Mouse (Mus musculus) retina, embryonic 14.5 days (tissue): ENCODE data around the gene Pde1a.

Source experiments
- DNase-seq: peaks from one replicate; pipeline ENCODE4 v3.0.0-alpha.2; 2015; ENCODE audit warnings: low spot score

Gene Pde1a

DNA sequence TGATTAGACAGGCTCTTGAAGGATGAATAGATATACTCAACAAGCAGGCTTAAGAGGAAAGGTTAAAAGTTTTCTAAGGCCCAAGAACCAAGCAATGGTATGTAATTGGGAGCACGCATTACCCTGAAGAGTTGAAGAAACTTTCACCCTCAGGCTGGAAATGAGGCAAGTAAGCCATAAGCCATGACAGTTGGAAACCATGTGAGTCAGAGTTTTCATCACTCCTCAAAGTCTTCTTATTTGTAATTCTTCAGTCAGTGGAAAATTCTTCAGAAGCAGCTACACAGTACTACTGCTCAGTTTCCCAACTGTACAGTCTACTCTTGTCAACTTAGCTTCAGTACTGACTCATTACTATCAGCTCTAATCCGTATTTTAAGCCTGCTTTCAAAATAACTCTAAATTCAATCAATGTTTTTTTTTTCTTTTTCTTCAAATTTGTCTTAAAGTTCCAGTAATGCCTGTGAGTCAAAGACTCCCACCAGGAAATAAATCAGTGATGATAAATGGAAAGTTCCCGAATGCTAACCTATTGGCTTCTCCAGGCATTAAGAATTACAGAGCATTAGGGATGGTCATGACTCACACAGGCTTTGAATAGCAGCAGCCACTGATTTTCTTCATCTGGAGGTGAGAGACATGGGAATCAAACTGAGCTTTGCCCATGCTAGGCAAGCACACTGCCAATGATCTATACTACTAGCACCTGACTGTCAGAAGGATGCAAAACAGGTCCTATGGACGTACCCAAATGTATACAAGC lies 82.3 kb downstream of the Pde1a start:
- DNase-seq = no peak

DNA sequence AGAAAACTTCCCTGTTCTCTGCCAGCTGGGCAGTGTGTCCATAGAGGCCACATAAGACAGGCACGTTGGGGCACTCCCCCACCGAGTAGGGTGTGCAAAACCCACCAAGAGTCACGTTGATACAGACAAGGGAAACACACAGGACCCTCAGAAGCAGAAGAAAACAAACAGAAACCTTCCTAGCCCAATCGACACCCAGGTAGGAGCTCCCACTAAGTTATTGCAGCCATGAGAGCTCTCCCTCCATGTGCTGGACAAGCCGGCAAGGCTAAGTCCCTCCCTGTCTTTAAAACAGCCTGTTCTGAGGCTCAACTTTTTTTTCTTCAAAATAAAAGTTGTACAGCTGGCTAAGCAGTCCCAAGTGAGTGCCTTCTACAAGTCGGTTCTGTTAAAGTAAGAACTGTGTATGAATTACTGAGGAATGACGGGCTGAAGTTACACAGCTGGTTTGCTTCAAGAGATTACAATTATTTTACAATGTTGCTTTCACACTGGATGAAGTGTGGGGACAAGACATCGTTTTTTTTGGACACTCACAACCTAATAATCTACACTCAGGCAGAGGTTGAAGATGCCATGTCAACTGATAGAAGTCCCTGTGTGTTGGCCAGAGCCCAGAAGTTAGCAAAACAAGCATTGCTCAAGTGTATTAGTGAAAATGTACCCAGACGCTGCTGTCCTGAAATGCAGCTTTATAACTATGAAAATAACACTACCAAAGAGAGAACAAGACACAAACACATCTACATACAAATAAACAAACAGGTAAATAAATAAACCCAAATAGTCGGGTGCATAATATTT lies 90.4 kb downstream of the Pde1a start:
- DNase-seq = no peak

DNA sequence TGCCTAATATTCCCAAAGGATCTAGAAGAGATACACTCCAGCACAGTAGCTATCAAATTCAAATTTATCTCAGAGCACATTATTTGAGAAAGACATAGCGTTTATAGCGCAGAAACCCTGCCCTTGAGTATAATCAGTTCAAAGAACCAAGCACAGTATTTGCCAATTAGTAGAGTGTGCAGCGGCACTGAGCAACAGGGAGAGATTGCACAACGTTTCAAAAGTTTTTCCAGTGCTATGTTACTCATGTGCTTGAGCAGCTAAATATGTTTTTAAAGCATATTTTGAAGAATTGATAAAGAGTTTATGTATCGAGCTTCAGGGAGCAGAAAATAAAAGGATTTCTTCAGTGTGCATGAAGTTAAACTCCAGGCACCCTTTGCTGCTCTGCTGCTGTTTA lies 91.3 kb downstream of the Pde1a start:
- no peak for DNase-seq

DNA sequence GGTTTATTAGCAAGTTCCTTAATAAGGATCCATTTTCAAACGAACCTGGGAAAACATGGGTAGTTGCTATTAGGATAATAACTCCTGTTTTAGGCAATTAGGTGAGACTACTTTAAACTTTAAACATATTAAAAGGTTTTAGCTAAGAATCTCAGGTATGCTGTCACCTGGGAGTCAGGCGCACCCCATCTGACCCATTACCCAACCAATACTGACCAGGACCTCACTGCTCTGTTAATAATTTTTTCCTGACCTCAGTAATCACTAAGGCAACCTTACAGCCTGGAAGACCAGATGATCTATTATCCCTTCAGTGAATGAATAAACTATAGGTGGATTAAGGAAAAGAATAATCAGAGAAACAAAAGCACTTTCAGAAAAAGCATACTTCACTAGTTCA lies 100.2 kb downstream of the Pde1a start:
- no peak for DNase-seq

DNA sequence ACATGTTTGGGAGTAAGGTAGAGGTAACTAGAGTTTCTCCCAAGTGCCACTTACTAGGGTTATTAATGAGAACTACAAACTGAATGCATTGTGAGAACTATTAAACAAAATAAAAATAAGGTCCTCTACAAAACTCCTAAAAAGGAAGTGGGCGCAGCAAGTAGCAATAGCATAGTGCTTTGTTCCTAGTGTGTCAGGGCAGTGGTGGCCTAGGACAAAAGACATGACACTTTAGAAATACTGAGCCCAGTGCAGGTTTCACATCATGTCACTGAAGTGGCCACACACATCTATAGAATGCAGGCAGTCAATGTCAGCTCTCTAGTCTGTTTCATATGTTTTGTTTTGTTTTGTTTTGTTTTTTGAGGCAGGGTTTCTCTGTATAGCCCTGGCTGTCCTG lies 103.2 kb downstream of the Pde1a start:
- no peak for DNase-seq

DNA sequence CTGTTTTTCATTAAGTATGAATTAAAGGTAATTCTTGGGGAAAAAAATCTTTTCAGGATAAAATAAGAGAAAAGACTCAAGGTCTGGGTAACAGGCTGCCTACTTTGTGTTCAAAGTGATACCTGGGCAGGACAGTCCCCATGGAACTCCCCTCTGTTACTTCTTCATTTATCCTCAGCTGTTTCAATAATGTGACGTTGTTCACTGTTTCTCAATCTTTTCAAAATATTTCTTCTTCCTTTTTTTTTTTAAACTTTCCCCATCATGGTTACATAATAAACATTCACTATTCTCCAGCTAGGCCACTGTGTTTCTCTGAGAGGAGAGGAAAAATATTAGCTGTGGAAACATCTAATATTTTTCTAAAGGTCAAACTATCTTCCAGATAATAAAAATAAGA lies 103.7 kb downstream of the Pde1a start:
- no peak for DNase-seq

DNA sequence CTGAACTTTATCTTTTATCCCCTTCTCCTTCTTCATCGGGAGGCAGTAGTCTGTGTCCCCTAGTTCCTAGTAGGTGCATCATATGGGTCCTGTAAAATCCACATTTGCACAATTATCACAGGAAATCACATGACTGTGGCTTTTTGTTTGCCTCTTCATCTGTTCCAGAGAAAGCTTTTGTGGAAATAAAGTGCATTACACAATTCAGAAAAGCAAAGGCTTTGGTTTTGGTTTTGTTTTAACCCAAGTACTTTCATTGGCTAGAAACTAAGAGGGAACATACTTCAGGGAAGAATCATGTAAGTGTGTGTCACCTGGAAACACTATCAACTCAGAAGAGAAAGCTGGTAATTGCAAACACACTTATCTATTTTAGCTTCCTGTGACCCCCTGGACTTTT lies 104.2 kb downstream of the Pde1a start:
- no peak for DNase-seq

DNA sequence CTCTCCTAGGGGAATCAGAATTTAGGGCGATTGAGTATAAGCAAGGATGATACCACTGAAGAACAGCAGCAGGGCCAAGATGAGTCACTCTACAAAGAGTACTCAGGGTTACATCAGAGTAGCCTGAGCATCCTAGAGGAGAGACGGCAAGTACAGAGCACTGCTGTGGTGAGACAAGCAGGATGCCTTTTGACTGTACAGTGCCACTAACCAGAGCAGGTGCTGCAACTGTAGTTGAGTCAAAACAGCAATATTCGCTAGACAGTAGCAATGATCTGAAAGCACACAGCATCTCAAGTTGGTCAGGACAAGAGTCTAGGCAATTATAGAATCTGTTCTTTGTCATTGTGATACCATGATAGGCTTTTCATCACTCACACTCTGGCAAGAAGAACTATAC lies 115.1 kb downstream of the Pde1a start:
- DNase-seq = no peak

DNA sequence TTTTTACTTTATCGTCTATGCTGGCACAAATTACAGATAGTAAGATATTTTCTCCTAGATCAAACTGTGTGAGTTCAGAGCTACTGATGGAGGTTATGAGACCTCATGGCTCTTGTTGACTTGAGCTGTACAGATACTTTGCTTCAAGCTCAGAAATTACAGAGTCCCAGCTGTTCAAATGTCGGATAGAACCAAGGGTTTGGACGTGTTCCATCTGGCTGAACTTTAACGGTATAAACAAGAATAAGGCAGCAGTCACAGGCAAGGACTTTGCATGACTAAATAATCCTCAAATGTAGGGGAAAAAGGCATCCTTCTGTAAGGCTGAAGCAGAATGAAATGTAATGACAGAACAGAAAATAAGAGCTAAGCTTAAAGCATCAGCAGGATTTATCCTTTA lies 116.2 kb downstream of the Pde1a start:
- no peak for DNase-seq

DNA sequence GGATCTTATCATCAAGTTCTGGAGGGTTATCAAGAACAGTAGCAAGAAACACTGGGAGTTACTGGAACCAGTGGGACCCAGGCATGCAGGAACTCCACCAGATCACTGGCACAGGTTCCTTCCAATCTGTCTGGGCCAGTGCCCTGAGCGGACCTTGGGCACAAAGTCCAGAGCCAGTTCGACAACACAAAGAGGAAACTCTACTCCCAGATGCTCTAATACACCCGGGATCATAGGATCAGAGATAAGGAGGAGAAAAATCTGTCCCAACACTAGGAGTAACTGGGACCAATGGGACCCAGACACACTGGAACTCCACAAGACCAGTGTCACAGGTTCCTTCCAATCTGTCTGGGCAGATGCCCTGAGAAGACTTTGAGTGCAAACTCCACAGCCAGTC lies 130.1 kb downstream of the Pde1a start:
- no peak for DNase-seq

DNA sequence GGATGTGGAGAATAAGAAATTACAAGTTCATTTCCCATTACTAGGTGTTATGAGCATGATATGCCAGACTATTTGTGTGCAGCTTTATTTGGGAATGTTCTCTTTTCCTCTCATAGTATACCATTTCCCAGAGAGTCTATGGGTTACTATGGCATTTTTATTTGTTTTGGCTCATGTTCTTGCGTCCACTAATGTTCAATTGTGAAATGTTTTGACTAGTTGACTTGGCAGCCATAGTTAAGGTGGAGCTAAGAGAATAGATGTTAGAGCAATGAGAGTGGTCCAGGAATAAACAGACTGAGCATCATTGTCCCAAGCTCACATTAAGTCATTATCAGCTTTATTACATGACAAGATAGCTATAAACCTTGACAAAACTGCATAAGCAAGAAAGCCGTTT lies 130.8 kb downstream of the Pde1a start:
- no peak for DNase-seq

DNA sequence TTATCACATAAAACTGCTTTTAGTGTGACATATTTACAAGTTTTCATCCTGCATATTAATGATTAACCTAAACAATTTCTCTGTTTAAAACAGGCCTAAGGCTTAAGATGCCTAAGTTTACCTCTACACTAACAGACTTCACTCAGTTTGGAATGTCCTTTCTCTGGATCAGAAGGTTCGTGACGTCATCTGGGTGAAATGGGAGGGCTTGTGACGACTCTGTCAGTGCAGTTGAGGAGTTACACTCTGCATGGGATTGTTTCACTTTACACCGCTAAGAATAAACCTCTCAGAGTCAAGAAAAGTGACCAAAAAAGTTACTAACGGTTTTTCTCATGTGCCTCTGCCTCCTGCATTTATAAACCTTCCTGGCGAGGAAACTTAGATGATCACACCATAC lies 137.6 kb downstream of the Pde1a start:
- DNase-seq = no peak

DNA sequence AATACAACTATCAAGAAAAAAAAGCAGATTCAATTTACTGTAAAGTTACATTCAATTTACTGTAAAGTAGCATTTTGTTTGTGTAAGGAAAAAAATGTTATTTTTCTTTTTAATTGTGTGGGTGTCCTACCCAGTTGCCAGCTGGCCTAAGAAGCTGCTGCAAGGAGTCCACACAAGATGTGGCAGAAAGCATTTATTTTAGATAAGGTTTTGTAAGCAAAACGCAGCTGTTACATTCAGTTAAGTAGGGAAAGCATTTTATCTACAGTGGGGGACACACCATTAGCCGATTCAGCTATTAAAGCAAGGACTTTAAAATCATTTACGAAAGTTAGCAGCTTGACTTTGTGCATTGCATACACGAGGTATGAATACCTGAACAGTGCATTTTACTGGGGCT lies 145.5 kb downstream of the Pde1a start:
- no peak for DNase-seq

DNA sequence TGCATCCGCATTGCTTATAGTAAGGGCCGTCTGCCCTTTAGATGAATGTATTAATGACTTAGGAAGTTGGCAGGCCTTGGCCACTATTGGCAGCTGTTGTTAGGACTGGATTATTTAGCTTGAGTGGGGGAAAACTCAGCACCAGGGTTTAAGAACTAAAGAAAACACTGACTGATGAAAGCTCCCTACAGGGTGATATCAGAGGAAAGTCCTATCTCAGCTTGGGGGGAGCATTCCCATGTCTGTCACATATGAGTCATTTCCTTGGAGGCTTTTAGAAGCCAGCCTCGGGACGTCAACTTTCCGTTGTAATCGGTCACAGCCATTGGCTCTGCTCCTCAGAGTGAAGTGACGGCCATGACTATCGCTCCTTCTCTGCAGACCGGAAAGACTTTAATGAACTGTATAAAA lies 146.0 kb downstream of the Pde1a start:
- DNase-seq = peak; percentile 14

DNA sequence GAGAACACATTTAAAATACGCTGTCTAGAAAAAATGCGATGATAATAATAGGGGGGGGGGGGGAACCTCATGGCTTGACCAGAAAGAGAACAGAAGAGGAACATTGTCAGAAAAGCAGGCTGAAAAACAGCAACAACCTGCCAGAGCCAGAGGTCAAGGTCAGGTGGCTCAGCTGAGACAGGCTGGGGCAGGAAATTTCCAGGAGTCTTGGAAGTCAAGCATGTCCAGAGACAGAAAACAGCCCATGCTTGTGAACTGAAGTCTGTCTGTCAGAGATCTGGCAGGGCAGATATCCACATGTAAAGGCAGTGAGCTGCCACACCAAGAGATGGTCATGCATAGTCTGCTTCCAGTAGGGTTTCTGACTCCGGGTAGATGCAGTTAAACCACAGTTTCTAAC lies 147.5 kb downstream of the Pde1a start:
- DNase-seq = no peak

DNA sequence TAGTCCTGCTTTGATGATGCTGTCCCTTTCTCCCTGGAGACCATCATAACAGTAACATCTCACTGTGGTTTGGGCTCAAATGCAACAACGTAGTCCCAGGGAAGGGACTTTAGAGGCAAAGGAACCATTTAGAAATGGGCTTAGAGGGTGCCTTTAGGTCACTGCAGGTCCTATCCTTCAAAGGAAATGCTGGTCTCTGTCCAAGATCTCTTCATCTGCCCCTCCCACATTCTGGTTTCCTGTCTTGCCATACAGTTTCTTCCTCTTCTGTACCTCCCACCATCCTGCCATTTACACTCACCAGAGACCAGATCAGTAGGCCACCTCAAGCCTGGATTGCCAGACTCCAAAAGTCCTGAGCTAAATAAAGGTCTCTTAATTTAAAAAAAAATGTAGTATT lies 150.3 kb downstream of the Pde1a start:
- no peak for DNase-seq

DNA sequence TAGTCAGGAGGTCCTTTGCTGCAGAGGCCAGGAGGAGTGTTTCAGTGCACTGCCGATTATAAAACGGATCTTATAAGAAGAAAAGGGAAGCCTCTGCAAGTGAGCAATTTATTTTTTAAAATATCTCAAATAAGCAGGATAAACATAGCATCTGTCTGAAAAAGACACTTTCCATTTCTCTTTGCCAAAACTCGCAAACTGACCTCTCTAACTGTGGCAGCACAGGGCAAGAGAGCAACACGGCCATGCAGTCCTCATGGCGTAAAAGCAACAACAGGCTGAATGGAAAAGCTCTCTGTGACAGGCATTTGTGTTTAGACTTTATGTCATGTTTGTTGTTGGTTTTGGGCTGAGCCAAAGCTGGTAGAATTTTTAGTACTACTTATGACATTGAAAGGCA lies 152.0 kb downstream of the Pde1a start:
- peak; percentile 49 for DNase-seq

DNA sequence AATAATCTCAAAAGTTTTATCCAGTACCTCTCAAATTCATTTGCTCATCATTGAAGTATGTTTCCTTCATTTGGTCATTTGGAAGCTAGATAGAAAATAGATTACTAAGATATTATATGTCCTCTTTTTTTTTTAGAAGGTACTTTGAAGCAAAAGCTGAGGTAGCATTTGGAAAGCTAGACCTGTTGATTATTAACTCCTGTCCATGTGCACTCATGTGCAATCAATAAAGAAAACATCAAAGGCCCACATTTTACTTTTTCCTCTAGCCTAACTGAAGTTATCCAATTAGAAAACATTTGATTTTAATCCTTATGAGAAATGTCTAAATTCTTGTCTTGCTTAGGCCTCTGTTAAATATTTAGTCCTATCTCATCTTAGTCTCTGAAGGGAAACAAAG lies 153.3 kb downstream of the Pde1a start:
- no peak for DNase-seq

DNA sequence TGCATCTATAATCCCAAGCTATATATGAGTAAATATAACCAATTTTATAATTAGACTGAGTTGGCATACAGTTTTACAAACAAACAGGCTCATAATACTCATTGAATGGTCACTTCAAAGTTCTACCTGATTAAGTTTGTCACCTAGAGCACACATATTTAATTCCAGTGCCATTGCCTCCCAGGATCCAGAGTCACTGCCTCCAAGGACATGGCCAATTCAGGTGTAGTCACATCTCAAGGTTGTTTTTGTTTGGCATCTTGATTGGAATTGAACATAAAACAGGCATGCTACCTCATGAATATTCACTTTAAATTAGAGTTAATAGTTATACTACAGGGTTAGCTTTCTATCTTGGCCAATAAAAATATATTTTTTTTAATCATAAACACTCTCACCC lies 157.0 kb downstream of the Pde1a start:
- no peak for DNase-seq

DNA sequence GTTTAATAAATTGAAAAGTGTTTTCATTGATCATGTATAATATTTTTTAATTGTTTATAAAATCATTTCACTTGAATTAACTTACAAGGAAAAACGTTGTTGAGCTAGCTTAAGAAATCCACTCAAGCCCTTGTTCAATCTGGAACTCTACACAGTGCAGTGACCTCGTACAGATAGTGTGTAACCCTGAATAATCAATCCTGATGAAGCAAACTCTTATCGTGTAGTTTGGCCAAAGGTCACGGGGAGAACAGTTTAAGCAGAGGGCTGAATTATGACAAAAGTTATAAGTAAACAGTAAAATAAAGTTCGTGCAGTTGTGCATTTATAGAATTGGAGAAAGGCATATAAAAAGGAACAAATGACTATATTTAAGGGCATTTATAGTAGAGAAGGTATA lies 159.7 kb downstream of the Pde1a start:
- no peak for DNase-seq

DNA sequence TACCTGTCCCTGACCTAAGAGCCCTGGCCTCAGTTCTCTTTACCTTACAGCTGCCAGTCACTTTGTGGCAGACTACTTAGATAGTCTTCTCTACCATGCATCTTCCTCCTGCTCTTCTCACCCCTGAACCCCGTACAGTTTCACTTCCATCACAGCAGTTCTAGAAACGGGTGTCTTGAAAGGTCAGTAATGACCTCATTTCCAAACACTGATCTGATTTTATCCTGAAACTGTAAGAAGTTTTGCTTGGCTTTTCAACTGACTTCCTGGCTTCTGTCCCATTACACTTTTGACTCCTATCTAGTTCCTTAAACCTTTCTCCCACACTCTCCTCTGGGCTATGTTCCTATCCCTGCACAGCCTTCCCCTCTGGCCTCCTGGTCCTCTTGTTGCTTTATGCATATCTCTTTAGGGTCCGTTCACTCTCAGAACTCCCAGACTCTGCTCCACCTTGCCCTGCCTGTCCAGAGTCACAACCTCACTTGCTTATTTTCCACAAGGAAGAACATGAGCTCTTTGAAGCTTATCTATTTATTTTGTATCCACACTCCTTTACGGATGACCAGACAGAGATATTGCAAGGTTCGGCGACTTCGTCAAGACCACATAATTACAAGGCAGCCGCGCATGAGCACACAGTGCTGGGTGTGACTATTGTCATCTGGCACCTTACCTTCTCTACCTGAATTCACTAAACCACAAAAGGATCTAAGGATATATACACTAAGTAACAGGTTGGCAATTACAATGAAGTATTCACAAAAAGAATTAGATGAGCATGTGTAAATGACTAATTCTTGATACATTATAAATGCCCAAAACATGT lies 162.4 kb downstream of the Pde1a start:
- DNase-seq = no peak

DNA sequence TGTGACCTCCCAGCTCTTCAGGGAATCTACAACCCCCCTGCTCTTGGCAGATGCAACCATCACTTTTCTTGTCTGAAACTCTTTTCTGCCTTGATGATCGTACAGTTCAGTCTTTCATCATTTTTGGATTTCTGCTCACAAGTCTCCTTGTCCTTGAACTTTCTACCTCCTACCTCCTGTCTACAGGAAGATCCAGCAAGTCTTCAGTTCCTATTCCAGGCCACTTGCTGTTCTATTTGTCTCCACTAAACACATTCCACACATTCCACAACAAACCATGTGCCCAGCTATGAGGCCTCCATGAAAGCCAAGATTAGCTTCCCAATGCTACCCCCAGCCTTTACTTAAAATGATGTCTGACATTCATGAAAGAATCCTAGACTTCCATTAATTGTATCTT lies 163.2 kb downstream of the Pde1a start:
- no peak for DNase-seq

DNA sequence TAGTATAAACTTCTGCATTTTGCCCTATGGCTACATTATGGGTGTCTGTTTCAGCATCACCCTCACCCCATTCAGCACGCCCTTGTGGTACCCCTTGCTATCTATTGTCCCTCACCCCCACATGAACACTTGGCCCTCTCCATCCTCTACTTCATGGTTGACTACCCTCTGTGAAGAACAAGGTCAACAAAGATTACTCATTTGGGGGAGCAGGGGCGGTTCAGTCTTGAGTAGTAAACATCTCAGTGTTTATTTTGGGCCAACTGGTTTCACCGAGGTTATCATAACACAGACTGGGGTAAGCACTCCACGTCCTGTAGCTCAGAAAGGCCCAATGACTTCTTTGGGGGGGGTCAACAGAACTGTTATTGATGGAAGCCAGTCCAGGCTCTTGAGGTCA lies 164.3 kb downstream of the Pde1a start:
- DNase-seq = no peak
